Mouse (Mus musculus) ovary, adult 18-20 months (tissue): ENCODE measurements at regions not wholly inside any gene's neighbourhood (a gene's known extent, or its start where the extent isn't known, plus 50 kb on each side); places are given as distances from the start of the nearest gene placed in this dataset.
"Not testable (repeated sequence)": the region's sequence is repeated elsewhere in the genome, so short reads cannot be mapped to it uniquely, and the experiment has no call there.

Experiments
- DNase-seq: peaks from one replicate; pipeline ENCODE4 v3.0.0; 2022; ENCODE audit warnings: low spot score, mixed read lengths

GRCm38 (mm10) chr3:83416536-83416935 is 288.8 kb downstream of the Dchs2 start:
- DNase-seq: no peak

- no peak for DNase-seq
Observed at GRCm38 (mm10) chr3:83424267-83424666, 296.5 kb downstream of the Dchs2 start.

GRCm38 (mm10) chr3:83429376-83429775 is 301.6 kb downstream of the Dchs2 start:
- DNase-seq: no peak

GRCm38 (mm10) chr3:83446154-83446667 is 318.5 kb downstream of the Dchs2 start:
- DNase-seq: peak; percentile 87

GRCm38 (mm10) chr3:83450662-83451061 is 315.5 kb upstream of the Sfrp2 start:
- DNase-seq: peak; percentile 9

- DNase-seq: no peak
Observed at GRCm38 (mm10) chr3:83451317-83451716, 314.8 kb upstream of the Sfrp2 start.

GRCm38 (mm10) chr3:83453462-83453861 is 312.7 kb upstream of the Sfrp2 start:
- no peak for DNase-seq

GRCm38 (mm10) chr3:83458450-83458849 is 307.7 kb upstream of the Sfrp2 start:
- no peak for DNase-seq

- no peak for DNase-seq
Observed at GRCm38 (mm10) chr3:83479251-83479650, 286.9 kb upstream of the Sfrp2 start.

GRCm38 (mm10) chr3:83480176-83480575 is 285.9 kb upstream of the Sfrp2 start:
- no peak for DNase-seq

- DNase-seq: no peak
Observed at GRCm38 (mm10) chr3:83486192-83486716, 279.9 kb upstream of the Sfrp2 start.

- DNase-seq: no peak
Observed at GRCm38 (mm10) chr3:83495584-83495983, 270.5 kb upstream of the Sfrp2 start.

GRCm38 (mm10) chr3:83503901-83504300 is 262.2 kb upstream of the Sfrp2 start:
- DNase-seq: peak; percentile 15

- no peak for DNase-seq
Observed at GRCm38 (mm10) chr3:83516614-83517013, 249.5 kb upstream of the Sfrp2 start.

GRCm38 (mm10) chr3:83517914-83518635 is 248.0 kb upstream of the Sfrp2 start:
- DNase-seq: peak; percentile 33

- no peak for DNase-seq
Observed at GRCm38 (mm10) chr3:83530243-83530847, 235.8 kb upstream of the Sfrp2 start.

- DNase-seq: not testable (repeated sequence)
Observed at GRCm38 (mm10) chr3:83536624-83537023, 229.5 kb upstream of the Sfrp2 start.

GRCm38 (mm10) chr3:83537231-83537630 is 228.9 kb upstream of the Sfrp2 start:
- DNase-seq: no peak

- DNase-seq: no peak
Observed at GRCm38 (mm10) chr3:83537711-83538110, 228.4 kb upstream of the Sfrp2 start.

- no peak for DNase-seq
Observed at GRCm38 (mm10) chr3:83538898-83539297, 227.2 kb upstream of the Sfrp2 start.

- no peak for DNase-seq
Observed at GRCm38 (mm10) chr3:83540997-83541932, 224.9 kb upstream of the Sfrp2 start.

GRCm38 (mm10) chr3:83552516-83553139 is 213.5 kb upstream of the Sfrp2 start:
- no peak for DNase-seq
